Comparison of ENCODE assay signal across 8 mouse cellular contexts in genomic region chr19:3768697-3769383, GRCm38 (mm10). TPM values are rescaled to one million over a fixed set of nuclear protein-coding genes. Genes with fewer than 3 reads are reported as not detected.
DNase-seq lines count a peak whose midpoint lies in the region; ATAC-seq lines count a peak whose summit lies in the region.

No protein-coding gene starts in this region.

- no peaks in the 10 kb centered on the region; the same call in 1 of the 2 replicates for H3K36me3 ChIP-seq in hindbrain, embryonic 14.5 days (replicated peaks; ENCODE audit: control insufficient read depth, insufficient read depth)
- H3K36me3 ChIP-seq in megakaryocyte, embryonic 14.5 days (replicated peaks; ENCODE audit: low read length), result peaks cover 12% of the 10 kb centered on the region

- WGBS in hindbrain, embryonic 14.5 days, result 1% methylated on average over 56 of the region's 60 CpGs

- intact Hi-C loops in left cerebral cortex, postnatal 10 days (cut with DNase I), result loop anchor here (5.0 kb wide), 1 partner anchor 47 kb away; no protein-coding TSS in a partner anchor

- H3K9ac ChIP-seq in hindbrain, embryonic 14.5 days, result peak overlapping the region; percentile 100

- H3K4me1 ChIP-seq in hindbrain, embryonic 14.5 days (replicated peaks; ENCODE audit: control insufficient read depth, insufficient read depth, low read length), result peaks cover 24% of the 10 kb centered on the region
- H3K4me1 ChIP-seq in megakaryocyte, embryonic 14.5 days, result peaks cover 43% of the 10 kb centered on the region

- ATAC-seq in hindbrain, embryonic 14.5 days (ENCODE audit: low FRiP score), result peak; percentile 90

- H3K27me3 ChIP-seq in hindbrain, embryonic 14.5 days (ENCODE audit: control insufficient read depth, insufficient read depth, low read length), result no peaks in the 10 kb centered on the region
- H3K27me3 ChIP-seq in megakaryocyte, embryonic 14.5 days (replicated peaks), result peaks cover 18% of the 10 kb centered on the region

- peak; percentile 98 for DNase-seq in T-cell, adult 2 months (ENCODE audit: low spot score)
- peak; percentile 98 for DNase-seq in cerebellum, postnatal 10 days
- DNase-seq in frontal cortex, adult 2 months (ENCODE audit: extremely low spot score in 1 of 2, low spot score in 1 of 2), result peak; percentile 79 to 90
- peak; percentile 93 for DNase-seq in hindbrain, embryonic 14.5 days (ENCODE audit: low spot score)
- DNase-seq in left cerebral cortex, postnatal 10 days (ENCODE audit: extremely low spot score in 1 of 2, low spot score in 2 of 2), result peak; percentile 81 to 96
- DNase-seq in right cerebral cortex, postnatal 10 days (ENCODE audit: low spot score in 2 of 2), result peak; percentile 92 to 94
- peak; percentile 93 for DNase-seq in urinary bladder, postnatal 25 days (ENCODE audit: low spot score)

- H3K9me3 ChIP-seq in hindbrain, embryonic 14.5 days (ENCODE audit: control insufficient read depth, low read length), result no peaks in the 10 kb centered on the region
- H3K9me3 ChIP-seq in megakaryocyte, embryonic 14.5 days, result no peaks in the 10 kb centered on the region

- H3K4me3 ChIP-seq in hindbrain, embryonic 14.5 days (replicated peaks; ENCODE audit: low read length), result peak overlapping the region; percentile 100
- H3K4me3 ChIP-seq in megakaryocyte, embryonic 14.5 days (replicated peaks), result peak overlapping the region; percentile 96

- H3K4me2 ChIP-seq in hindbrain, embryonic 14.5 days (replicated peaks), result peak overlapping the region; percentile 73

- H3K27ac ChIP-seq in hindbrain, embryonic 14.5 days, result peak overlapping the region; percentile 100

RNA-seq across cellular contexts. Expression of gene Kmt5b, which starts 1.6 kb away (rescaled TPM):
- polyA plus RNA-seq in frontal cortex, adult 2 months (2012; rRNA removed), result 36.3 and 37.2 TPM in 2 replicates
- polyA plus RNA-seq in hindbrain, embryonic 14.5 days (2014; fragmentation: Nextera tagmentation; extraction: Ambion mirVana), result 56.9 and 57.9 TPM in 2 replicates
- 10 to 100 TPM; 56.2 to 62.9 TPM for total RNA-seq in left cerebral cortex, postnatal 10 days (2021)
- polyA plus RNA-seq in megakaryocyte, embryonic 14.5 days (2012; ENCODE audit: insufficient read depth, low replicate concordance), result 2.1 and 3.5 TPM in 2 replicates

Comparison
In these comparisons a context has a peak if more than half of its experiments do, and no peak if none do; other contexts are left out.
1. Peak in every context shown above with its lines: DNase-seq, ATAC-seq, H3K4me3 ChIP-seq and H3K27ac ChIP-seq.